Mouse (Mus musculus) left cerebral cortex, postnatal 14 days (tissue): ENCODE measurements at regions not wholly inside any gene's neighbourhood (a gene's known extent, or its start where the extent isn't known, plus 50 kb on each side); places are given as distances from the start of the nearest gene placed in this dataset.

ENCODE experiments used
- DNase-seq, 2 experiments: peaks; one replicate each; pipeline ENCODE4 v3.0.0; 2021 to 2022; ENCODE audit warnings: low spot score in 2 of 2, mixed read lengths in 1 of 2
- intact Hi-C: fragments of 180-260 bp; cut with DNase I; formaldehyde crosslinking; loops from one replicate; pipeline ENCODE4 v1.15.1; 2025

DNA sequence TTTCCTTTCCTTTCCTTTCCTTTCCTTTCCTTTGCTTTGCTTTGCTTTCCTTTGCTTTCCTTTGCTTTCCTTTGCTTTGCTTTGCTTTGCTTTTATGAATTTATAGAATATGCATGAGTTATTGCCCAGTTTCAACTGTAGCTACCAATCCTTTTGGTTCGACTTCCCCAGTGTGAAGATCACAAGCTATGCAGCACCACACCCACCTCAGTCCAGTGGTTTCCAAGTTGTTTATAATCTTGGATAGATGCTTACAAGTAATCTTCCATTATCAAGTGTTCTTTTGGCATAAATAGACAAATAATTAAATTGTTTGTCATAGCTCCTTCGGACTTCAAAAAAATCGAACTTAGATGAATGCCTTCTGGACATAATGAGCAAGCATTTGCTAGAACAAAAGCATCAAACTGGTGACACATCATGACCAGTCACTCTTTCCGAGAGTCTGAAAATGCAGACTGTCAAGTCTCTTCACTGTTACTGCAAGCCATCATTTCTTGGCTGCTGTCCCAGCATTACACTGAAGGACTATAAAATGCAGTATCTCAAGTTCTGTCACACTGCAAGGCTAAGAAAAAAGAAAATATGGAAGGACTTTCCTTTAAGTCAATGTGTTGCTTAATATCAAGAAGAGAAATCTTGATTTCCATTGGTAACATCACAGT, 1169.1 kb downstream of the Zfp704 start:
- DNase-seq, result peak; percentile 11 to 17
- intact Hi-C loops, result no loop called here
